Mouse (Mus musculus): ENCODE results near the gene Car4.

DNA sequence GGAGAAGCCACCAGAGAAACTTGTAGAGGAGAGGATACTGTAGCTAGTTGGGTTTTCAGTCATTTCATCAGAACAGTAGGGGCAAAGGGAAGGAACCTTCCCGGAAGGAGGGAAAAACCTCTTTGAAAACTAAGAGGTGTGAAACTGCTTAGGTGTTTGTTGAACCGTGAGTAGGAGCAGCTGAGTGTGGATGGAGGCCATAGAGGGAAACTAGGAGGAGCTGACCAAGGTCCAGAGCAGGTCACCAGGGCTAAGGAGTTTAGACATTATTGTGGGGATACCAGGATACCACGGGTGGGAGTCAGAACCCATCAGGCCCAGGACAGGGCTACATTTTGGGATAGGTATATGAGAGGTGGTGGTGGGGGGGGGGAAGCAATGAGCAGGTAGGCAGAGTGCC lies 6.0 kb downstream of the Car4 start:
- TF ChIP-seq CTCF (IDR thresholded peaks at IDR 0.05; ENCODE audit: low read depth) (no peak), EP300 (IDR thresholded peaks at IDR 0.05; ENCODE audit: low read depth) (no peak)

Data from liver, embryonic 14.5 days (tissue).